Mouse (Mus musculus): Measurements from ENCODE around the gene Slc11a1. TPM values are rescaled to one million over a fixed set of nuclear protein-coding genes. Genes with fewer than 3 reads are reported as not detected.
"Not testable (repeated sequence)": the region's sequence is repeated elsewhere in the genome, so short reads cannot be mapped to it uniquely, and the experiment has no call there.

Gene Slc11a1
- polyA plus RNA-seq, 1 experiment, result 16.9 TPM

DNA sequence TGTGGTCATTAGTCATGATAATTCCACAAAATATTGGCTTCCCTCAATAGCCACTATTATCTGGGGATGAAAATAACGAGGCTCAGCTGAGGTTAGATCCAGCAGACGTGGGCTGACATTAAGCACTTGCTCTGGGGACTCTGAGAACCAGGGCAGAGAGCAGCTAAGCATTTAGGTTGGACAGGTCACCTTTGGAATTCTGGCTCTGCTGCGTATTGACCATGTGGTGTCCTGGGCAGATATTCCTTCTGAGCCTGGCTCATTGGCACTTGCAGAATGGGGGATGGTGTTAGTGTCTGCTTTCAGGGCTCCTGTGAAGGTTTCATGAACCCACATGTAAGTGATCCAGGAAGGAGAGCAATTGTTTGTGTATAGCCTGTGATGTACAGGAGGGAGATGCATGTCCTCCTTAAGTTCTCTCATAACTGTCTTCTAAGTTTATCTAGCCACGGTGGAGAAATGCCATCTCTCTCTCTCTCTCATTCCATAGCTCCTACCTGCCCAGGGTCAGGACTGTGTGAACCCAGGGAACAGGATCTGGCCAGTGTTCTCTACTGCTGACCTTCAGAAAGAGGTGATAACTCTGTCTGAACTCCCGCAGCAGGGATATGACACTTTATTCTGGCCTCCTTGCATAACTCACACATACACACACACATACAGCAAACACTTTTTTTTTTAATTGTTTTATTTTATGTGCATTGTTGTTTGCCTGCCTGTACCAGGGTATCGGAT, 39.4 kb upstream of the Slc11a1 start:
- peaks cover 7% of the 10 kb centered on the region for H3K4me1 ChIP-seq (ENCODE audit: control insufficient read depth, insufficient read depth, low read length)
- H3K4me3 ChIP-seq (replicated peaks; ENCODE audit: control insufficient read depth, low read depth, low read length), result no peak overlapping the region
- TF ChIP-seq CTCF (IDR thresholded peaks at IDR 0.05; ENCODE audit: control insufficient read depth, insufficient read depth, low read length) (no peak), POLR2A (IDR thresholded peaks at IDR 0.05; ENCODE audit: borderline replicate concordance, control insufficient read depth, low read depth, low read length) (no peak)
- WGBS, result 76% methylated on average over 6 of the region's 6 CpGs
- no peak overlapping the region for H3K27ac ChIP-seq (ENCODE audit: control insufficient read depth, insufficient read depth, low read depth, low read length, poor library complexity)

DNA sequence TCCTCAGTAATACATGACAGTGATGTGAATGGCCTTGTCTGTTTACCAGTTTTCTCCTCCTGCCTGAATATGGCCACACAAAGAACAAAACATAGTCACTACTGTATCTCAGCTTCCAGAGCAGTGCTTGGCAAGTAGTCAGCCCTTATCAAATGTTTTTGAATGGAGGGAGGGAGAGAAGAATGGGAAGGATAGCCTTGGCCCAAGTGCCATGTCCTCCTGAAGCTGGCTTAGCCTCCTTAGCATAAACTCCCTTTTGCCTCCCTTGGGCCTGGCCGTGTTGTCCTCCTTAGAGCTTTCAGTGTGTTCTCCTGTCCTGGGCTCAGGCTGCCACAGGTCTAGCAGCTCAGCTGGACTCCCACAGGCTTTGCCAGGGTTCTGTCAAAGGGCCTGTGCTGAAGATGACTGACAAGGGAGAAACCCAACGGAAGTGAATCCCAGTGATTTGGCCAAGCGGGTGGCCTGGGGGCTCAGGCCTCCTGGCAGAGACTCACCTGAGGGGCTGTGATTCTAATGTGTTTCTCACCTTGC, 37.7 kb upstream of the Slc11a1 start:
- Histone ChIP-seq H3K27ac (ENCODE audit: control insufficient read depth, insufficient read depth, low read depth, low read length, poor library complexity) (no peak overlapping the region), H3K4me1 (ENCODE audit: control insufficient read depth, insufficient read depth, low read length) (peaks cover 3% of the 10 kb centered on the region), H3K4me3 (replicated peaks; ENCODE audit: control insufficient read depth, low read depth, low read length) (no peak overlapping the region)
- 89% methylated on average over 3 of the region's 3 CpGs for WGBS
- TF ChIP-seq POLR2A (IDR thresholded peaks at IDR 0.05; ENCODE audit: borderline replicate concordance, control insufficient read depth, low read depth, low read length), result no peak
- no peak for TF ChIP-seq CTCF (IDR thresholded peaks at IDR 0.05; ENCODE audit: control insufficient read depth, insufficient read depth, low read length)

DNA sequence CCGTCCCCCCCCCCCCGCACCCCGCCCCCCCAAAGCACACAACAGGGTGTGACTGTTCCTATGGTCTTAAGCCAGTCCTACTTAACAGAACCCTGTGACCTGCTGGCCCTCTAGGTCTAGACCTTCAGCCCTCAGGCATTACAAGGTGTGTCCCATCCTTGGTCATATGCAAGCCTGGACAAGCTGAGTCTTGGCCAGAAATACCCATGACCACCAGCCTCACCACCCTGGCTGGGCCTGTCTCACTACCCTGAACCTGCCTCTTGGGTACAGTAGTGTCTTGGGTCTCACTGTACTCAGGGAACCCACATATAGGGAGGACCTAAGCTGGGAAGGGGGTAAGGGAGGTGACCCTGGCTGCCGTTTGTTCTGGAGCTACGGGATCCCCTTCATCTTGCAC, 37.0 kb upstream of the Slc11a1 start:
- Histone ChIP-seq H3K27ac (ENCODE audit: control insufficient read depth, insufficient read depth, low read depth, low read length, poor library complexity) (no peak overlapping the region), H3K4me1 (ENCODE audit: control insufficient read depth, insufficient read depth, low read length) (peaks cover 1% of the 10 kb centered on the region), H3K4me3 (replicated peaks; ENCODE audit: control insufficient read depth, low read depth, low read length) (no peak overlapping the region)
- no peak for TF ChIP-seq CTCF (IDR thresholded peaks at IDR 0.05; ENCODE audit: control insufficient read depth, insufficient read depth, low read length)
- no peak for TF ChIP-seq POLR2A (IDR thresholded peaks at IDR 0.05; ENCODE audit: borderline replicate concordance, control insufficient read depth, low read depth, low read length)
- 84% methylated on average over 5 of the region's 5 CpGs for WGBS

DNA sequence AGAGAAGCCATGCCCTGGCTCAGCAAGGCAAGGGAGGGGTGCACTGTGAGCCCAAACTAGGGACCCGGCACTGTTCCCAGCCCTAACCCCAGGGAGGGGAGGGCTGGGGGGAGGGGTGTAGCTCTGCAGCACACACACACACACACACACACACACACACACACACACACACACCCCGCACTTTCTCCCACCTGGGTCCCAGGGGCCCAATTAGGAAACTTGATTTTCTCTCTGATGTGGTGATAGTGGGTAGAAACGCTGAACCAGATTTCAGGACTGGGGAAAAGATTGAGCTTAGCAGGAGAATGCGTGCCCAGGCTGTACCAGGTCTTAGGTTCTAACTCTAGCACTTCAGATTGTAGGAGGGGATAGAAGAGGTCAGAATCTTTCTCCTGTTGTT, 36.4 kb upstream of the Slc11a1 start:
- Histone ChIP-seq H3K27ac (ENCODE audit: control insufficient read depth, insufficient read depth, low read depth, low read length, poor library complexity) (no peak overlapping the region), H3K4me3 (replicated peaks; ENCODE audit: control insufficient read depth, low read depth, low read length) (no peak overlapping the region), H3K4me1 (ENCODE audit: control insufficient read depth, insufficient read depth, low read length) (no peaks in the 10 kb centered on the region)
- WGBS, result 72% methylated on average over 4 of the region's 4 CpGs
- TF ChIP-seq CTCF (IDR thresholded peaks at IDR 0.05; ENCODE audit: control insufficient read depth, insufficient read depth, low read length), result no peak
- no peak for TF ChIP-seq POLR2A (IDR thresholded peaks at IDR 0.05; ENCODE audit: borderline replicate concordance, control insufficient read depth, low read depth, low read length)

DNA sequence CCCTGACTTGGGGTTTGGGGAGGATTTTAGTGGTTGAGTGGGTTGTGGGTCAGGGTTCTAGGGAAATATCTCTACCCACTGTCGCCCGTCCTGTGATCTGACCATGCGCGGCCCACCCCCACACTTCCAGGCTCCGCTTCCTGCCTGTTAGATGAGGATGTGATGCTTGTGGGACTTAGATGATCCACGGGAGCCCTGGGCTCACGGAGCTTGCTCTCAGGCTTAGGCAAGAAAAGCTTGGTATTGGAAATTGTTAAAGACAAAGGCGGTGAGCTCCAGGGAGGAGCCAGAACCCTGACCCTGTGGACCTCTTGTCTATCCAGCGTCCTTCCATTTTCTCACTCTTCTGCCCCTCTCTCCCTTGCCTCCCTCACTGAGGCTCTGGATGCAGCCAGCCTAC, 35.1 kb upstream of the Slc11a1 start:
- WGBS, result 91% methylated on average over 9 of the region's 9 CpGs
- H3K4me1 ChIP-seq (ENCODE audit: control insufficient read depth, insufficient read depth, low read length), result no peaks in the 10 kb centered on the region
- no peak overlapping the region for H3K4me3 ChIP-seq (replicated peaks; ENCODE audit: control insufficient read depth, low read depth, low read length)
- H3K27ac ChIP-seq (ENCODE audit: control insufficient read depth, insufficient read depth, low read depth, low read length, poor library complexity), result no peak overlapping the region
- no peak for TF ChIP-seq POLR2A (IDR thresholded peaks at IDR 0.05; ENCODE audit: borderline replicate concordance, control insufficient read depth, low read depth, low read length)
- TF ChIP-seq CTCF (IDR thresholded peaks at IDR 0.05; ENCODE audit: control insufficient read depth, insufficient read depth, low read length), result no peak

DNA sequence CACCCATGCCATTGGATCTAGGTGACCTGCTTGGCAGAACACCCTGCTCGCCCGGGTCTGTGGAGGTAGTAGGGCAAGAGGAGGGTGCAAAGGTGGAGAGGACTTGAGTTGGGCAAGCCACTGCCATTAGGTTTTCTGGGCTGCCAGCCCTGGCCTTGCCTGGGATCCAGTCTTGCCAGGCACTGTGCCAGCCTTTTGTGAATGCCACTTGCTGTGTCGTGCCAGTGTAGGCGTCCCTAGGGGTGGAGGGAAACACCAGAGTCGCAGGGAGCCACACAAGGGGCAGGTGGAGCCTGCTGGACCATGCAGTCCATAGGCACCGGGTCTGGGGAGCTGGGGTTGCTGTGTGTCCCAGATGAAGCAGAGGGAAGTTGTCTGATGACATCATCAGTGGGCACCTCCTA, 34.6 kb upstream of the Slc11a1 start:
- Histone ChIP-seq H3K27ac (ENCODE audit: control insufficient read depth, insufficient read depth, low read depth, low read length, poor library complexity) (no peak overlapping the region), H3K4me1 (ENCODE audit: control insufficient read depth, insufficient read depth, low read length) (no peaks in the 10 kb centered on the region), H3K4me3 (replicated peaks; ENCODE audit: control insufficient read depth, low read depth, low read length) (no peak overlapping the region)
- no peak for TF ChIP-seq POLR2A (IDR thresholded peaks at IDR 0.05; ENCODE audit: borderline replicate concordance, control insufficient read depth, low read depth, low read length)
- no peak for TF ChIP-seq CTCF (IDR thresholded peaks at IDR 0.05; ENCODE audit: control insufficient read depth, insufficient read depth, low read length)
- WGBS, result 83% methylated on average over 6 of the region's 6 CpGs

DNA sequence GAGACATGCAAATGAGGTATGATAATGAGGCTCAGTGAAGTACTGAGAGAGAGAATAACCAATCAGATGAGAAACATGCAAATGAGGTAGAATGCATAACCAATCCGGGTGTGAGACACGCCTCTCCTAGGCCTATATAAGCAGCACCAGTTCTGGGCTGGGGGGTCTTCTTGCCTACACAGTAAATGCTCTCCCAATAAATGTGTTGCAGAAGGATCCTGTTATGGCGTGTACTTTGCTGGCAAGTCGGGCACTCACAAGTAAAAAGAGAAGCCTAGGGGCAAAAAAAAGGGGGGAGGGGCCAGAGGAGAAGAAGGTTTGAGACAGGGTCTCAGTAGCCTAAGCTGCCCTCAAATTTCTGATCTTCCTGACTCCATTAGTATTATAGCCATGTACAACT, 34.0 kb upstream of the Slc11a1 start:
- not testable (repeated sequence) for H3K4me3 ChIP-seq (replicated peaks; ENCODE audit: control insufficient read depth, low read depth, low read length); H3K4me1 ChIP-seq (ENCODE audit: control insufficient read depth, insufficient read depth, low read length); H3K27ac ChIP-seq (ENCODE audit: control insufficient read depth, insufficient read depth, low read depth, low read length, poor library complexity)
- WGBS, result 89% methylated on average over 4 of the region's 4 CpGs

DNA sequence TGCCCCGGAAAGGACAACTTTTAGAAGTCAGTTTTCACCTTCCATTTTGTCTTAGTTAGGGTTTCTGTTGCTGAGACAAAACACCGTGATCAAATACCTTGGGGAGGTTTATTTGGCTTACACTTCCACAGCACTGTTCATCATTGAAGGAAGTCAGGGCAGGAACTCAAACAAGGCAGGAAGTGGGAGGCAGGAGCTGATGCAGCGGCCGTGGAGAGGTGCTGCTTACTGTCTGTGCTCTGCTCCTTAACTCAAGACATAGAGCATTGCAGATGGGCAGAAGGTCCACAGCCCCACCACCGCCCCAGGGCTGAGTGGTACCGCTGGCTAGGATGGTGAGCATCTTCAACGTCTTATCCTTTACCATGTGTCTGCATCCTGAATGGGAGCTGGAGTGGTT, 33.1 kb upstream of the Slc11a1 start:
- no peaks in the 10 kb centered on the region for H3K4me1 ChIP-seq (ENCODE audit: control insufficient read depth, insufficient read depth, low read length)
- no peak overlapping the region for H3K27ac ChIP-seq (ENCODE audit: control insufficient read depth, insufficient read depth, low read depth, low read length, poor library complexity)
- 74% methylated on average over 7 of the region's 7 CpGs for WGBS
- no peak for TF ChIP-seq POLR2A (IDR thresholded peaks at IDR 0.05; ENCODE audit: borderline replicate concordance, control insufficient read depth, low read depth, low read length)
- no peak for TF ChIP-seq CTCF (IDR thresholded peaks at IDR 0.05; ENCODE audit: control insufficient read depth, insufficient read depth, low read length)
- no peak overlapping the region for H3K4me3 ChIP-seq (replicated peaks; ENCODE audit: control insufficient read depth, low read depth, low read length)

DNA sequence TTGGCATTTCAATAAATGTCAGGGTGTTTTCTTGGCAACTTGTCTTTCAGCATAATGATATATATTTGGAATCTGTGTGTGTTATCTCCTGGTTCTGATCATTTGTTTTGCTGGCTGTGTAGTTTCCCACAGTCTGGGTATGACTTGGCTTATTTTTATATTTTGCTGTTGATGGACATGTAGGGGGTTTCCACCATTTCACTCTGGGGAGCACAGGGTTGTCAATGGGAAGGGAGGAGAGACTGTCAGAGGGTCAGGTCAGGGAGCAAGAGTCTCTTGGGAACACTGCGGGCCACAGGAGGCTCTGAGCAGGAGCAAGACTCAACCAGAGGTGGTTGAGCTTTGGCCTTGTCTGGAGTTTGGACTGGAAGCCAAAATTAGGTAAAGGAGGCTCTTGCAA, 32.7 kb upstream of the Slc11a1 start:
- no peak overlapping the region for H3K27ac ChIP-seq (ENCODE audit: control insufficient read depth, insufficient read depth, low read depth, low read length, poor library complexity)
- 91% methylated on average over 1 of the region's 1 CpGs for WGBS
- H3K4me3 ChIP-seq (replicated peaks; ENCODE audit: control insufficient read depth, low read depth, low read length), result no peak overlapping the region
- TF ChIP-seq POLR2A (IDR thresholded peaks at IDR 0.05; ENCODE audit: borderline replicate concordance, control insufficient read depth, low read depth, low read length), result no peak
- TF ChIP-seq CTCF (IDR thresholded peaks at IDR 0.05; ENCODE audit: control insufficient read depth, insufficient read depth, low read length), result no peak
- H3K4me1 ChIP-seq (ENCODE audit: control insufficient read depth, insufficient read depth, low read length), result no peaks in the 10 kb centered on the region

All from bone marrow, adult 2 months (tissue).